8 mouse cellular contexts compared by ENCODE assay signal in genomic region chr5:37245651-37246050, GRCm38 (mm10). TPM values are rescaled to one million over a fixed set of nuclear protein-coding genes. Genes with fewer than 3 reads are reported as not detected.
DNase-seq lines count a peak whose midpoint lies in the region; ATAC-seq and TF ChIP-seq lines count a peak whose summit lies in the region.

No protein-coding gene starts in this region.

- 0 out of 2 replicates have a peak, but pooled peaks cover 3% of the 10 kb centered on the region for H3K27me3 ChIP-seq in kidney, adult 2 months (replicated peaks; ENCODE audit: control insufficient read depth, insufficient read depth, low read length)
- peaks cover 16% of the 10 kb centered on the region for H3K27me3 ChIP-seq in forebrain, embryonic 15.5 days
- no peaks in the 10 kb centered on the region for H3K27me3 ChIP-seq in hindbrain, embryonic 15.5 days
- H3K27me3 ChIP-seq in limb, embryonic 13.5 days = peaks cover 71% of the 10 kb centered on the region

- no peak for TF ChIP-seq POLR2A in kidney, adult 2 months (IDR thresholded peaks at IDR 0.05; ENCODE audit: low read depth, low read length)
- TF ChIP-seq POLR2A in olfactory bulb, adult 2 months (IDR thresholded peaks at IDR 0.05; ENCODE audit: insufficient read depth, low read depth, low read length) = peak; percentile 67

- peak overlapping the region; percentile 61 for H3K4me2 ChIP-seq in forebrain, embryonic 15.5 days (replicated peaks)
- H3K4me2 ChIP-seq in hindbrain, embryonic 15.5 days = peak overlapping the region; percentile 83
- peak overlapping the region; percentile 89 for H3K4me2 ChIP-seq in limb, embryonic 13.5 days (replicated peaks)

- no peak for TF ChIP-seq CTCF in kidney, adult 2 months (conservative IDR thresholded peaks at IDR 0.05; ENCODE audit: insufficient read depth, insufficient read length, low read depth, low read length)
- no peak for TF ChIP-seq CTCF in olfactory bulb, adult 2 months (IDR thresholded peaks at IDR 0.05; ENCODE audit: insufficient read depth, low read depth, low read length)

- H3K4me3 ChIP-seq in kidney, adult 2 months (ENCODE audit: insufficient read depth, low read depth, low read length) = peak overlapping the region; percentile 41
- peak overlapping the region; percentile 35 for H3K4me3 ChIP-seq in brown adipose tissue, adult 24 weeks (ENCODE audit: insufficient read depth, low read depth, low read length)
- peak overlapping the region; percentile 78 for H3K4me3 ChIP-seq in forebrain, embryonic 15.5 days
- peak overlapping the region; percentile 58 for H3K4me3 ChIP-seq in hindbrain, embryonic 15.5 days
- H3K4me3 ChIP-seq in limb, embryonic 13.5 days = peak overlapping the region; percentile 53
- peak overlapping the region; percentile 63 for H3K4me3 ChIP-seq in olfactory bulb, adult 2 months (ENCODE audit: insufficient read depth, low read depth, low read length)

- peak; percentile 74 for ATAC-seq in forebrain, embryonic 15.5 days (replicated peaks)
- ATAC-seq in hindbrain, embryonic 15.5 days (ENCODE audit: low FRiP score, low read depth) = peak; percentile 49
- ATAC-seq in limb, embryonic 13.5 days (ENCODE audit: low FRiP score, low read depth) = peak; percentile 26; the same call in 1 of the 2 replicates

- H3K27ac ChIP-seq in kidney, adult 2 months (ENCODE audit: insufficient read depth, low read depth, low read length) = no peak overlapping the region
- no peak overlapping the region for H3K27ac ChIP-seq in brown adipose tissue, adult 24 weeks (replicated peaks; ENCODE audit: low read depth, low read length)
- H3K27ac ChIP-seq in forebrain, embryonic 15.5 days (replicated peaks) = peak overlapping the region; percentile 94
- peak overlapping the region; percentile 97 for H3K27ac ChIP-seq in hindbrain, embryonic 15.5 days (replicated peaks)
- no peak overlapping the region for H3K27ac ChIP-seq in limb, embryonic 13.5 days
- peak overlapping the region; percentile 53 for H3K27ac ChIP-seq in olfactory bulb, adult 2 months (ENCODE audit: insufficient read depth, low read depth, low read length)

- 2% methylated on average over 38 of the region's 42 CpGs for WGBS in kidney, adult 2 months
- WGBS in forebrain, embryonic 15.5 days = under 1% methylated on average over 41 of the region's 42 CpGs
- under 1% methylated on average over 40 of the region's 42 CpGs for WGBS in hindbrain, embryonic 15.5 days
- under 1% methylated on average over 41 of the region's 42 CpGs for WGBS in limb, embryonic 13.5 days
- WGBS in olfactory bulb, adult 2 months = under 1% methylated on average over 41 of the region's 42 CpGs

- H3K36me3 ChIP-seq in kidney, adult 2 months (ENCODE audit: control insufficient read depth, insufficient read depth, low read length) = no peaks in the 10 kb centered on the region
- no peaks in the 10 kb centered on the region for H3K36me3 ChIP-seq in forebrain, embryonic 15.5 days
- H3K36me3 ChIP-seq in hindbrain, embryonic 15.5 days = no peaks in the 10 kb centered on the region
- H3K36me3 ChIP-seq in limb, embryonic 13.5 days = no peaks in the 10 kb centered on the region

- H3K9ac ChIP-seq in forebrain, embryonic 15.5 days (replicated peaks) = peak overlapping the region; percentile 93
- H3K9ac ChIP-seq in hindbrain, embryonic 15.5 days = peak overlapping the region; percentile 93
- peak overlapping the region; percentile 59 for H3K9ac ChIP-seq in limb, embryonic 13.5 days

- peak; percentile 15 for DNase-seq in kidney, adult 2 months
- no peak for DNase-seq in kidney, adult 8-10 months
- DNase-seq in urinary bladder, adult 2 months (ENCODE audit: low spot score) = no peak

- H3K9me3 ChIP-seq in forebrain, embryonic 15.5 days = no peaks in the 10 kb centered on the region
- no peaks in the 10 kb centered on the region for H3K9me3 ChIP-seq in hindbrain, embryonic 15.5 days
- no peaks in the 10 kb centered on the region for H3K9me3 ChIP-seq in limb, embryonic 13.5 days

- no peaks in the 10 kb centered on the region for H3K4me1 ChIP-seq in kidney, adult 2 months (ENCODE audit: control insufficient read depth, insufficient read depth, low read length)
- no peaks in the 10 kb centered on the region for H3K4me1 ChIP-seq in brown adipose tissue, adult 24 weeks (ENCODE audit: control insufficient read depth, insufficient read depth, insufficient read length, low read length)
- peaks cover 77% of the 10 kb centered on the region for H3K4me1 ChIP-seq in forebrain, embryonic 15.5 days
- peaks cover 73% of the 10 kb centered on the region for H3K4me1 ChIP-seq in hindbrain, embryonic 15.5 days (replicated peaks)
- H3K4me1 ChIP-seq in limb, embryonic 13.5 days = peaks cover 35% of the 10 kb centered on the region
- peaks cover 38% of the 10 kb centered on the region for H3K4me1 ChIP-seq in olfactory bulb, adult 2 months (ENCODE audit: control insufficient read depth, insufficient read depth, low read length)

RNA-seq across cellular contexts. Expression of gene Crmp1, which starts 3.9 kb away (rescaled TPM):
- polyA plus RNA-seq in kidney, adult 2 months (2012; rRNA removed) = 0.57 and 0.59 TPM in 2 replicates
- polyA plus RNA-seq in brown adipose tissue, adult 24 weeks (2012; ENCODE audit: insufficient read depth, insufficient read length, missing spikeins) = not detected in 2 replicates
- polyA plus RNA-seq in forebrain, embryonic 15.5 days (2015; fragmentation: Nextera tagmentation; extraction: Ambion mirVana) = 790 and 813 TPM in 2 replicates
- 784 and 959 TPM in 2 replicates for polyA plus RNA-seq in hindbrain, embryonic 15.5 days (2015; fragmentation: Nextera tagmentation; extraction: Ambion mirVana)
- 14.5 and 15.7 TPM in 2 replicates for polyA plus RNA-seq in limb, embryonic 13.5 days (2015; fragmentation: Nextera tagmentation; extraction: Ambion mirVana)
- 2,655 TPM in 1 of 2 replicates, not detected in the other for polyA plus RNA-seq in olfactory bulb, adult 2 months (2012; ENCODE audit: insufficient read depth, insufficient read length, low replicate concordance, missing spikeins)
- polyA plus RNA-seq in urinary bladder, adult 2 months (2012; rRNA removed) = 0.41 and 0.66 TPM in 2 replicates

Comparison
In these comparisons a context has a peak if more than half of its experiments do, and no peak if none do; other contexts are left out.
1. H3K27ac ChIP-seq: peak in forebrain, embryonic 15.5 days (single experiment), hindbrain, embryonic 15.5 days (single experiment) and olfactory bulb, adult 2 months (single experiment); none in kidney, adult 2 months (single experiment), brown adipose tissue, adult 24 weeks (single experiment) and limb, embryonic 13.5 days (single experiment).
2. Peak in every context shown above with its lines, with median percentiles within 50 percentile points of each other: H3K4me3 ChIP-seq, ATAC-seq, H3K4me2 ChIP-seq and H3K9ac ChIP-seq.